Mouse (Mus musculus) testis, postnatal 14 days (tissue): ENCODE measurements at regions not wholly inside any gene's neighbourhood (a gene's known extent, or its start where the extent isn't known, plus 50 kb on each side); places are given as distances from the start of the nearest gene placed in this dataset.
"Not testable (repeated sequence)": the region's sequence is repeated elsewhere in the genome, so short reads cannot be mapped to it uniquely, and the experiment has no call there.

ENCODE experiments used
- DNase-seq: peaks from one replicate; pipeline ENCODE4 v3.0.0; 2021; ENCODE audit warnings: low spot score

DNA sequence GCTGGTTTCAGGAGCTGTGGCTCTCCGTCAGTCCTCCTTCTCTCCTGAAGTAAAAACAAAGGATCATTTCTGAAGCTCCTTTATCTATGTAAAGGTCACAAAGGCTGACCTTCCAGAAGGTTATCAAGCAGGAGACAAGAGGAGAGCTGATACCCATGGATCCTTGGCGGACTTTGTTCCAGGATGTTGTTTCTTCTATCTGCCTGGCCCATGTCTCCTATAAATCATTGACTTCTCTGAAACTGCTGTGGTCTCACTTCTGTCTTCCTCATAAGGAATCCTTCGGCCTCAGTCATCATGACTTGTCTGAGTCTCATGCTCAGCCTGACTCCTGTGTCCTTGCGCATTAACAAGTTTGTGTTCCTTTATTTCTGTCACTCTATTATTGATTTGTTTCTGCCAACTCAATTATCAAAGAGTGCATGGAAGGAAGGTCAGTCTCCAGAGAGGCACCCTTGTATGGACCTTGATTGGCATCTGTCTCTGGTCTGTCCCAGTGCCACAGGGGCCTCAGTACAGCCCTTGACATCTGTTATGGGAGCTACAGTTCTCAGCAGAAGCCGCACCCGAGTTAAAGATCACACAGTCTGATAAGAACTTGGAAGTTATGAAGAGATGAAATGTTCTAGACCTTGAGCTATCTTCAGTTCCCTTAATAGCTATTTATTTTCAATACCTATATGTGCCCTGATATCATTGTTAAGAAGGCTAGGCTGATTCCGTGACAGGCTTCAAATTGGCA, 53.2 kb upstream of the Dazl start:
- DNase-seq, result no peak

- not testable (repeated sequence) for DNase-seq
Measured at GRCm38 (mm10) chr17:50353818-50354217, 60.4 kb upstream of the Dazl start.

DNA sequence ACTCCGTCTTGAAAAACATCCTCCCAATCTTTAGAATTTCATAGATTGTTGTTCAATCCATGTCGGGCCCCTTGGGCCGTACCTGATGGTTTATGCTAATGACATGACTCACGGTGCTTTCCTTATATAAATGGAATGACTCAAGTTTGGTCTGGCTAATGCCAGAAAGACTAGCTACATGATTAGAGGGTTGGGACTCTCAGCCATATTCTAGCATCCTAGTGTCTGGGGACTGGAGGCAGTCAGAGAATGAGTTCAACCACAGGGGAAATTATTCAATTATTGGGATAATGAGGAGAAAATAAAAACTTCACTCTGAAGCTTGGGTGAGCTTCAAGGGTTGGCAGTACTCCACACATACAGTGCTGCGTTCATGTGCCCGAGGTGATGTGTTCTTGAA, 60.9 kb upstream of the Dazl start:
- DNase-seq, result no peak

DNA sequence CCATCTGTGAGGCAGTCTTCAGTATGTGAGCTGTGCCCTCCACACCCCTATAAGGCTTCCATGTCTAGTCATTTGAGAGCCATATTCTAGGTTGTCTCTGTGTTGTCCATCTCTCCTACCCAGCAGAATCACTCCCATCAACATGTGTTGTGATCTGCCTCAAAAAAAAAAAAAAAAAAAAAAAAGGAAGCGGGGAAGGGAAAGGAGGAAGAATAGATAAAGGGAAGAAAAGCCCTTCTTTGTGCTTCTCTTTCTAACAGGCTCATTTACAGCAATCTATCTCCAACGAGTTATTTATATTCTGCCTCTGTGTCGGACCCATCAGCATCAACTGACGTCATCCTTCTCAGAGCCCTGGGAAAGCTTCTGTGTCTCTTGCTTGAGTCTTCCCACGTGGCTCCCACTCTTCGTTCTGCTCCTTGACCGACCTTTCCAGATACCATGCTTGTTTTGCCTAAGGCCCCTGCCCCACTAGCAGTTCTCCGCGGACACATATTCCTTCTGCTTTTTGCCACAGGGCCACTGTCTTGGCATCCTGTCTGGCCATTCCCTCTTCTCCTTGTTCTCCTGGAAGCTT, 68.3 kb upstream of the Dazl start:
- DNase-seq, result no peak

DNA sequence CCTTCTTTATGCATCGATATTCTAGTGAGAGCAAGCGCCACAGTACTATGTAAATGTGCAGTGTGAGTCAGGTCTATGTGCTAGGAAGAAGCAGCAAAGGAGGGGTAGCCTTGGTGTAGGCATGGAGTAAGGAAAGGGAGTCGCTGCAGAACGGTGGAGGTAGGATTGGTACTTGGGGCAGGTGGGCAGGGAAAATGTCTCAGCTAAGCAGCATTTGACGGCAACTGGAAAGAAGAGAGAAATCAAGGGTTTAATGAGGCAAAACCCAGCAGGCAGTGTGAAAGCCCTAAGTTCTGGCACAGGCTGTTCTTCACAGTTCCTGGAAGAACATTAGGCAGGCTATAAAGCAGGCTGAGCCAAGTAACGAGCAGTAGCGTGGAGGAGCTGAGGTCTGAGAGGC, 72.0 kb upstream of the Dazl start:
- DNase-seq, result no peak

DNA sequence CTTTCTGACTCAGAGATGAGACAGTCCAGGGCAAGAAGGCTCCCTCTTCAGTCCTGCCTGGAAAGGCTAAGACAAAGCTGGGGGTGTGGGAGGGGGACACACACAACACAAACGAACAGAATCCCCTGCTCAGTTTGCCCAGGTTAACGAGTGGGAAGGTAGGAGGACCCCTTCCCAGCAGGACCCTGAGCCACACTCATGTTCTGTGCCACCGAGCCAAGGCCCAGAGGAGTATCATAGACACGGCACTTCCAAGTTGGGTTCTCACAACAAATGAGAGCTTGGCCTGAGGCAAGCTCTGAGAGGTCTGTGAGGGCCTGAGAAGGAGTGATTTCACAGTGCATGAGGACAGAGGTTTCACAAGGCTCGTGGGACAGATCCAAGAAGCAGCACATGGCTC, 72.7 kb upstream of the Dazl start:
- no peak for DNase-seq

- DNase-seq, result no peak
Measured at GRCm38 (mm10) chr17:50369216-50369875, 75.9 kb upstream of the Dazl start.

GRCm38 (mm10) chr17:50370484-50370883, 77.0 kb upstream of the Dazl start:
- no peak for DNase-seq

- no peak for DNase-seq
Measured at GRCm38 (mm10) chr17:50373496-50374141, 80.2 kb upstream of the Dazl start.

DNA sequence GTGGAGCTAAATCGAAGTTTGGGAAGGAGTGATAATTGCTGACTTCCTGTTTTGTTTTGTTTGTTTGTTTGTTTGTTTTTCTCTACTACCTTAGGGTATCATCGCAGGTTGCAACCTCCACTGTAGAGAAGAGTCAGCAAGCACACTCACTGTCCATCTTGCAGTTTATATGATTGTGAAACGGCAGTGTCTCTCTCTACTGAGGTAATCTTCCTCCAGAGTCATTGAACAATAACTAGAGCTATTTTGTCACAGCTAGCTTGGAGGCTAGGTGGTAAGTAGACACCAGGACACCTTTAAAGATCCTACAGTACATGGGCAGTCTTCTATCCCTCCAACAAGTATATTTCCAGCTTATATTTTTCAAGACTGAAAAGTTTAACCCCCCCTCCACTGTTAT, 82.0 kb upstream of the Dazl start:
- no peak for DNase-seq

DNA sequence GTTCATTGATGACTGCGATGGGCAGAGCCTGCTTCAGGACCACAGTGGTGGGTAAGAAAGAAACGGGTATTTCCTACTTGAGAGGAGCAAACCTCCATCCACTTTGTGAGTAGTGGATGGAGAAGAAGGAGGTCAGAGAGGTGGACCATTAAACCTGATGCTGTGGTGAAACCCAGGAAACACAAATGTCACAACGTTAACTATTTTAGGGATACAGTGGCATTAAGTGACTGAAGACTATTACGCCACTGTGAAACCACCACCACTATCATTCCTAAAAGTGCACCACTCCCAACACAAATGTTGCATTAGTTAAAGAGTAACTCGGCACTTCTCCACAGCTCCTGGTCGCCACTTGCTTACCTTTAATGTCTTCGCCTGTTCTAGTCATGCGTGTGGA, 83.3 kb upstream of the Dazl start:
- DNase-seq, result no peak

DNA sequence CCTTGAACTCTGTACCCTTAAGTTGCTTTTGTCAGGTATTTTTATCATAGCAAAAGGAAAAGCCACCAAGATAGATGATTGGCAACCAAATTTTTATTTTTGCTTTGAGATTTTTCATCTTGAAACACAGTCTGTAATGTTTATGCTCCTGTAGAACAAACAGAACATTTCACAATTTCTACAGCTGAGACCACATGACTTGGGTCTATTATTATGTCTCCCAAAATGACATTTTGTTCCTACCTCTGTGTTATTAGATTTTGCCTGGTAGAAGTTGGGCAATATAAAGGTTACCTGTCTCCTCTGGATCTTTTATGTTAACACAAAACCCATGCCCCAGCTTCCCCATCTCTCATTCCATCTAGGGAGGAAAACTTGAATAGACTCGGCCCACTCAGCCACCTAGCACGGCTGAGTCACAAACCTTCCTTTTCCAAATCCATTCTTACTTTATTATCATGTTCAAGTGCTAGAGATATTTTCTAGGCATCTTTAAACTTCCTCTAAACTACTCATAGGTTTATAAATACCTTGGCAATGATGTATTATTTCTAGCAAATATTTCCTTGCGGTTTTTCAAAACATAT, 84.8 kb upstream of the Dazl start:
- DNase-seq, result no peak

- DNase-seq, result no peak
Measured at GRCm38 (mm10) chr17:50388715-50389710, 95.6 kb upstream of the Dazl start.

DNA sequence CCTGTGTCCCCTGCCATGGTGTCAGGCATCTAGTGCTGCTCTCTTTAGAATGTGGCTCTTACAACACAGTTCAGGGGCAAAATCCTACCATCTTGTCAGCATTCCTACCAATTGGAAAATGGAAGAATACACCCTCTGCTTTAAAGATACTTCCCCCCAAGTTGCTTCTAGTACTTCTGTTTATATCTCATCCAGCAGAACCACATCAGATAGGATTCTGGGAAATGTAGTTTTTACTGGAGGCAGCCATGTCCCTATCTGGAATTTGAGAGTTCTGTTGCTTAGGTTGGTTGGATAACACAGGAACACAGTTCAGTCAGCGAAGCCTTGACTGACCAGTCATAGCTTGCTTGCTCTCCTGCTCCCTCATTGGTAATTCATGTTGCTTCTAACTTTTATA, 96.7 kb upstream of the Dazl start:
- DNase-seq, result no peak

- no peak for DNase-seq
Measured at GRCm38 (mm10) chr17:50391207-50391606, 97.8 kb upstream of the Dazl start.

GRCm38 (mm10) chr17:50391996-50392395, 98.6 kb upstream of the Dazl start:
- no peak for DNase-seq

DNA sequence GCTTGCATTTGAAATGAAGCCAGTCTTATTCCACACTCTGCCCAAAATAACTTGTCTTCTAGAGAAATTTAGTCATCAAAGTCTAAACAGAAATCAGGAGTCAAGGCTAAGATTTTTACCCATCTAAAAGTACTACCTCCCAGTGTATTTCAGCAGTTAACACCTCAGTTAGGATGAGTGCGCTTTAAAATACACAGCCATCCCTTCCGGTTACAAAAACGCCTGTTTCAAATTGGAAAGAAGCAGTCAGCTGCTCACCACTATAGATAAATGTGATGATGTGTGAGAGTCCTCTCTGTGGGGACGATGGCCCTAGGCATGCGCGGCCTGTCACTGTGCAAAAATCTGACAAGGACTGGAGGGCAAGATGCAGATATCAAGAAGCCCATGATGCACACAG, 99.0 kb upstream of the Dazl start:
- no peak for DNase-seq

GRCm38 (mm10) chr17:50392966-50393365, 99.5 kb upstream of the Dazl start:
- DNase-seq, result no peak

DNA sequence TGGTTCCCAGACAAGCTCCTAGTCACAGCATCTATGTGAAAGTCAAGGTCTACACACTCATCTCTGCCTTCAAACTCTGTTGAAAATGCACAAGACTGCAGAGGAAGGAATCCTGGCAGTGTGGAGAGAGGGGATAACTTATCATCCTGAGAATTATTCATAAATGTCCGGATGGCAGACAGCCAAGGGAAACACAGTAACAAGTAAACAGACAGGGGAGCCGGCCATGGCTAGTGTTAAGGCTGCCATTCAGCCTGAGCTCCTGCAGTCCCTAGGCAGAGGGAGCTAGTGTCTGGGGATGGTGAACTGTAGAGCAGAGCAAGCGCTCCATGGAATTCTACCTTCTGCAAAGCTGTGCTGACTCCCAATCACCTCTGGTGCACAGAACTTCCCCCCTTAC, 100.3 kb upstream of the Dazl start:
- no peak for DNase-seq

GRCm38 (mm10) chr17:50394801-50395200, 101.4 kb upstream of the Dazl start:
- DNase-seq, result no peak

- no peak for DNase-seq
Measured at GRCm38 (mm10) chr17:50395669-50396068, 102.2 kb upstream of the Dazl start.
